Mouse (Mus musculus): ENCODE measurements around the gene Mylpf.

Gene Mylpf

DNA sequence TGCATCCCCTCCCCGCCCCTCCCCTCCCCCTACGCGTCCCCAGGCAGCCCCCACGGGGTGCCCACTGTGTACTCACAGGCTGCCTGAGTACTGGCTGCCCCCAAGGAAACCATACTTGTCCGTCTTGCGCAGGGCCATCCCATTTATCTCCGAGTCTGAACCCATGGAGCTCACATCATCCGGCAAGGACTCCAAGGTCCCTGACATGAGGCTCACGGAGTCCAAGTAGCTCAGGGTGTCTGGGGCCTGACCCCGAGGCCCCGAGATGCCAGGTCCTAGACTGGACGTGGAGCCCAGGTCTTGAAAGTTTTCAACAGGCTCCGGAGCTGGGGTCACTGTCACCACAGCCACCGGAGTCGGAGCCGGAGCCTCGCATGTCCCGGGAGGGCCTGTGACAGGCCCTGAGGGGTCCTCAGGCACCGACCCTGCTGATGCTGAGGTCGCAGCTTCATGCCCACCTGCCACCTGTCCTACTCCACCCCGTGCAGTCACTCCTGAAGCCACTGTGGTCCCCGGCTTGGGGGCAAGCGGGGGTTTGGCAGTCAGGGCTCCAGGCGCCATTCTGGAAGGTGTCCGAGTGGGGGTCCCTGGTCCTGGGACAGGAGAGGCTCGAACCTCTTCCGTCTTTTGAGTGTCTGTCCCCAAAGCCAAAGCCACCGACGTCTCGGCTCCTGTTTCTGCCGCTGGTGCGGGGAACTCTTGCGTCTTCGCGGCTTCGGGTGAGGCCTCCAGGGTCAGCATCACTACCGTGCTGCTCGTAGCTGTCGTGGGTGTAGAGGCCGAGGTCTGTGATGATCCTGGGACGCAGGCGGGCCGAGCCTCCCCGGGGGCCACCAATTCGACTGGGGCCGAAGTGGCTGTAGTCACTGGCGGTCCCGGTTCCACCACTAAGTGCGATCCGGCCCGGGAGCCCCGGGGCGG lies 1.1 kb upstream of the Mylpf start:
- no peak for DNase-seq

DNA sequence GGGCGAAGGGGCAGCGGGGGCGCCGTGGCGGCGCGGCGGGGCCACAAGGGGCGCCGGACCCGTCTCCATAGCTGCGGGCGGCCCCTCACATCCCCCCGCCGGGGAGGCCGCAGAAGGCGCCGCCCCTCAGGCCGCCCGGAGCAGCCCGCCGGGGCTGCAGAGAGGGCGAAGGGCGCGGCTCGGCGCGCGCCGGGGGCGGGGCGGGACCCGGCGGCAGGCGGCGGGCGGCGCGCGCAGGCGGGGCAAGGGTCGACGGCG lies 466 bp upstream of the Mylpf start, which contains the start of gene Tbc1d10b:
Gene Tbc1d10b (minus strand): TSS at position 174 of the 258 bp plus-strand sequence.
- no peak for DNase-seq

DNA sequence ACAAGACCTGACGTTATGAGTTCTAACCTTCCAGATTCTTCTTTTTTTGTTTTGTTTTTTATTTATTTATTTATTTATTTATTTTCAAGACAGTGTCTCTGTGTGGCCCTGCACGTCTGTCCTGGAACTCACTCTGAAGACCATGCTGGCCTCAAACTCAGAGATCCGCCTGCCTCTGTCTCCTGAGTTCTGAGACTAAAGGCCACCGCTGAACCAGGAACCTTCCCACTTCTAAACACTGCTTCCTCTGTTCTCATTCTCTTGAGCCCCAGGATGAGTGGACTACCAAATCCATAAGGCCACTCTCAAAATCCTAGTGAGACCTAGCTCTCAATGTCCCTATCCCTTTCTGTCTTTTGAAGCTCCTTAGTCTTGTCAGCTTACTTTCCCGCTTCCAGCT lies 1.2 kb downstream of the Mylpf start:
- no peak for DNase-seq

DNA sequence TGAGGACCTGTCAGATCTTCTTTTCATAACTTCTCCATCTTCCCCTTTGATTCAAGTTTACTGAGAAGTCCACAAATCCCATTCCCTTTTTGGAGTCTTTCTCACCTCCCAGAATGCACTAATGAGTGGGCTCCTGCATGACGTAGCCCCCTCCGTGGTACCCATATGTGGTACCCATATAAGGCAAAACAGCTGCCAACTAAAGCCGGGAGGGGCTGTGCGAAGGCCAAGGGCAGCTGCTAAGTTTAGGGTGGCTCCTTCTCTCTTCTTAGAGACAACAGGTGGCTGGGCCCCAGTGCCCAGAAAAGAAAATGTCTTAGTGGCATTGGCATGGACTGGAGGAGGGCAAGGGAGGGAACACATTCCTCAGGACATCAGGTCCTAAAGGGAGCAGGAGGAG lies 1.6 kb downstream of the Mylpf start:
- no peak for DNase-seq

DNA sequence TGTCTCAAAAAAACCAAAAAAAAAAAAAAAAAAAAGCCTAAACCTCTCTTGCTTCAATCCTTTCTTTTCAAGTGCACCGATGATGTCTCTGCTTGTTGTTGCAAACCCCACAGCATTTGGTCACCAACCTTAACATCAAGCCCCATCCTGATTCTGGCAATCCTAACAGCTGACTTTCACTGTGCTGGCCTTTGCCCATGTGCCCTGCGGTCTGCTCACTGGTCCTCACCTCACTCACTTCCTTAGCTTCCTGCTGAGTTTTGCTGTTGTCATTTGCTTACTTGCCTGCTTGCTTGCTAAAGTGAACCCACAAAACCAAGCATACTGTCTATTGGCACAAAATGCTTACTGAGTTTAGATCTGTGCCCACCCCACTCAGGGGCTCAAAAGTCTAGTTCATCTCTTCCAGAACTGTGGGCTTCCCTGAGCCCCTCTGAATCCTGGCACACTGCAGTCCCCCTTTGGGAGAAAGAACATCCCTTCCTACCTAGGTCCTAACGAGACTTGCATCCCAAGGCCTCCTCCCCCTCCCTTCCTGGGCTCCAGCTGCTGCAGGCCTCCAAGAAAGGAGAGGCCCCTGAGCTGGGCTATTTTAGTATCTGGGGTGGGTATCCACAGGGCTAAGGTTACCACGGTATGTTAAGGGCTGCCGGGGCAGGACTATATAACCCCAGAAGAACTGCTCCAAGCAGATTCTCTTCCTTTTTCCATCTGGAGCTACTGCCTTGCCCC lies 2.5 kb downstream of the Mylpf start:
- DNase-seq, result no peak

DNA sequence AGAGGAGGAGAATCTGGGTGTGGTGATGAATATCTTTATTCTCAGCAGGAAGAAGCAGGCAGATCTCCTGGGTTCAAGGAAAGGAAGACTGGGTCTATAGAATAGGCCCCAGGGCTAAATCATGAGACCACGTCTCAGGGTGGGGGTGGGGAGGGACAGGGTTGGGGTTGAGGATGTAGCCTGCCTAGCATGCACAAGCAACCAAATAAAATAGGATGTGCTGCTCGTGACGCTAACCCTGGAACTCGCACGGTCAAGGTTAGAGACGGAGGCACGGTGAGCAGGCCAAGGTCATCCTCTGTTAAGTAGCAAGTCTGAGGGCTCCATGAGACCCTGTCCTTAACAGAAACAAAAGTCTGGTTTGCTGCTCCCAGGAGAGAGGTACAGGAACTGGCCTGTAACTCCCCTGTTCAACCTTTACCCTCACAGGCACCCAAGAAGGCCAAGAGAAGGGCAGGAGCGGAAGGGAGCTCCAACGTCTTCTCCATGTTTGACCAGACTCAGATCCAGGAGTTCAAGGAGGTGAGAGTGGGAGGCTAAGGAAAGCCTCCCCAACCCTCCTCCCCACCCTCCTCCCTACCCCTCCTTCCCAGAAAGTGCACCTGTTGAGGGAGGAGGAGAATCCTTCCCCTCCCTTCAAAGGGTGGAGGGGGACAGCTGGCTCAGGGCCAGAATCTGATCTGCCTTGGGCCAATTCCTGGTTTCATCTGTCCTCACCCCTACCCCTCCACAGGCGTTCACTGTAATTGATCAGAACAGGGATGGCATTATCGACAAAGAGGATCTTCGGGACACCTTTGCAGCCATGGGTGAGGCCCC lies 4.0 kb downstream of the Mylpf start:
- no peak for DNase-seq

DNA sequence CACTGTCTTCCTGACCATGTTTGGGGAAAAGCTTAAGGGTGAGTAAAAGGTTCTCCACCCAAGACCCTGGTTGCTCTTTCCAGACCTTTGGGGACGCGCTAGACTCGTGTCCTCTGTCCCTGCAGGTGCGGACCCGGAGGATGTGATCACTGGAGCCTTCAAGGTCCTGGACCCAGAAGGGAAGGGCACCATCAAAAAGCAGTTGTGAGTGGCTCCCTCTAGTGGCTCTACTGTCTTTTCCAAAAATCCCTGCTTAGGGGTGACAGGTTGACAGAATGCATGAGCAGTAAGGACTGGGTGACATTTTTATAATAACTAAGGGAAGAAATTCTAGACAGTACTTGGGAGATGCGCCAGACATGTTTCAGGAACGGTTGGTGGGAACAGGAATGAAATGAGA lies 4.8 kb downstream of the Mylpf start:
- peak in 1 of 2 experiments; percentile 48 for DNase-seq

DNA sequence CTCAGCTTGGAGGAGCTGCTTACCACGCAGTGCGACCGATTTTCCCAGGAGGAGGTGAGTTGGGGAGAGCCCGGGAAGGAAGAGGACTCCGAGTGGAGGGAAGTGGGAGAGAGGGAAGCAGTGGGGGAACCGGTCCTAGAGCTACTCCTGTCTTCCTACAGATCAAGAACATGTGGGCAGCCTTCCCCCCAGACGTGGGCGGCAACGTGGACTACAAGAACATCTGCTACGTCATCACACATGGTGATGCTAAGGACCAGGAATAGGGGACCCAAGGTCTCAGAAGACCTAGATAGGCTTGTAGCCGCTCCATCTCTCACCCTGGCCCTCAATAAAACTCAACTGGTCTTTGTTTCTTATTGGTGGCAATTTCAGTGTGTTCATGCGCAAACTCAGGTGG lies 5.2 kb downstream of the Mylpf start:
- DNase-seq, result no peak

DNA sequence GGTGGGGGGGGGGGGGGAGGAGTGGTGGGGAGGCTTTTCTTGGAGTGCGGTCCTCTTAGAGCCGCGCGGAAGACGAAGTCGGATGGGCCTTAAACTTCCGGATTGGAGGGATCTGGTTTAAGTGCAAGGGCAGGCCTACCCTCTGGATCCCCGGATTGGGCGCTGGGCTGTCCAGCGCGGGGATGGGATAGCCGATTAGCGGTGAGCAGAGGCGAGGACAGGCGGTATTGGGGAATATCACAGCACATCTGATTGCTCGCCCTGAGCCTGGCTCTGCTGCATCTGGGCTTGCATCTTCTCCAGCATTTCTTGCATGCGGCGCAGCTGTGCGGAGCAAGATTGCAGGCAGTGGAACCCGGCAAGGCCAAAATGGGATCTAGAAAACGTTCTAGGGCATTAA lies 5.8 kb downstream of the Mylpf start:
- DNase-seq, result no peak

DNA sequence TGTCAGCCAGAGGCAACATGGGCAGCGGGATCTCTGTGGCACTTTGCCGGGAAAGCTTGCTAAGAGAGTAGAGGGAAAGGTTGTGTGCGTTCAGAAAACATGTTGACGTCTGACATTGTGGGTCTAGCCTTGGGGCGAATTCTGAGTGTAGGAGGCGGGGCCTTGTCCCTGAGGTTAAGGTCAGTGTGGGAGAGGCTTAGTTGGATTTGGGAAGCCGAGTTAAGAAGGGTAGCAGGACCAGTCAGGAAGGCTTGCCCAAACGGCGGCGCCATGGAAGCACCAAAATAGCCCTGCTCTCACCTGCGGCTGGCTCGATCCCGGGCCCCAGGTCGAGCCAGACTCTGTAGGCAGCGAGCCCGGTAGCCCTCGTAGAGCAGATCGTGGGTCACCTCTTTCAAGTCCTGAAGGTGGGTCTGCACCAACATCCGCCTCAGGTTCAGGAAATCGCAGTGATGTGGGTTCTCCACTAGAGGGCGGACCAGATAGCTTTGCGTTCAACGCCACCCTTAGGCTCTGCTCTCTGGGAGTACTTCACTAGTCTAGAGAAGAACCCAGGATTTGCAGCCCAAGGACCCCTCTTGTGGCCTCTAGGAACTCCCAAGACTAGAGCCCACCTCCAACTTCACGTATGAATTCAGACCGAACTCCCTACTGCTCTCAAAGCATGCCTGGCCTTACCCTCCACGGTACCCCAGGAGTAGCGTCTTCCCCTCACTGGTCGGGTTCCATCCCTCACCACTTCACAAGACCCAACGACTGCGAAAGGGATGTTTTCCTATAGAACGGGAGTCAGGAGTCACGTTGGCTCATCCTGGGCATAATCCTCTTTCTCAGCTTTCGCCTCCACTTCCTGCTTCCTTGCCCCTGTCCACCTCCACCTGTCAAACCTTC lies 6.5 kb downstream of the Mylpf start:
- DNase-seq, result peak; percentile 64 to 66

DNA sequence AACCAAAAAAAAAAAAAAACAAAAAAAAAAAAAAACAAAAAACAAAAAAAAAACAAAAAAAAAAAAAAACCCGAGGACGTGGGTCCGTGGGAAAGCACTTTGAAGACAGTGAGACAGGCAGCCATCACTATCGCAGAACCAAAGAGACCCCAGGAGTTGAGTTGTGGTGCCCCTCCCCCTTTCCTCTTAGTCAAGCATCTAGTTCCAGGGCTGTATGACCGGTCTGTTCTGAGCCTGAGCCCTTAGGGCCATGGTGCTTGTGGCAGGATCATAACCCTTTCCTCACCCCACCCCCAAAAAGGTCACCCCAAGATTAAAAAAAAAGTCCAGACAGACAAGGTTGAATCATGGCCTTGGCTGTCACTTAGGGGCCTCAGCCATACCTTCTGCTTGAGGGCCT lies 7.6 kb downstream of the Mylpf start:
- no peak for DNase-seq

DNA sequence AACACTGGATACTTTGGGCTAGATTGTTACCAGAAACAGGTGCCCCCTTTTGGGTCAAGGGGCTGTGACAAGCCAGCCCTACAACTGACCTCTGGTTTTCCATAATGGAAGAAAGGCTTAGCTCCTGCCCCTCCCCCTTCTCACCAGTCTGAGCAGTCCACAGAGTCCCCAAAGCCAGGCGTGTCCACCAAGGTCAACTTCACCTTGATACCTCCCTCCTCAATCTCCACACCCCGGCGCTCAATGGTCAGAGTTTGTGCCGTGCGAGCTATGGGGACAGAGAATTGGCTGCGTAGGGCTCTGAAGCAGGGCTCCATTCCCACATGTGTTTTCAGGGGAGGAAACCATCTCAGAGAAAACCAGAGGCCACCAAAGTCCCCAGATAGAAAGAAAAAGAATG lies 8.8 kb downstream of the Mylpf start:
- DNase-seq, result no peak

DNA sequence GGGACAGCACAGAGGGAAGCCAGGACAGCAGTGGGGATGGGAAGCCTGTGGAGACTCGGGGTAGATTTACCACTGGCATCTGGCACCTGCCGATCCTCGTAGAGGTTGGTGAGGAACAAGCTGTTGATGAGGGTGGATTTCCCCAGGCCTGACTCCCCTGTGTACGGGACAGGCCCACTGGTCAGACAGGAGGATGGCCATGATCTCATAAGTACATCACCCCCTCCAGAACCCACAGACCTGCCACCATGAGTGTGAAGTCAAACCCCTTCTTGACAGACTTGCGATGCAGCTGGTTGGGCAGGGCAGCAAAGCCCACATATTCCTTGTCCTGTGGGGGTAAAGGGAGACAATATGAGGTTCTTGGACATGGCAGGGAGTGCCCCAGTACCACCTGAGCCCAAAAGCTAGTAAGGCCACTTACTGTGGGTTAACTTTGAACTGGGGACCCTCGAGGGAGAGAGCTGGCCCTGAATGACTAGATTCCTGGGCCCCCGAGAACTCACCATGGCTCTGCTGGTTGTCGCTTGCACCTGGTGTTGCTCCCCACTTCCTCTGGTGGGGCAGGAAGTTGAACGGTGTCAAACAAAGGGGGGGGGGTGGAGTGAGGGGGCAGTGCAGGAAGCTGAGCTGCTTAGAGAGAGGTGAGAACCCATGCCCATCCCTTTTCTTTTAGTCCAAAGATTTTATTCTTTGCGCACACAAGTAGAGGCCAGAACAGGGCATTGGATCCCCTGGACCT lies 9.4 kb downstream of the Mylpf start:
- DNase-seq, result no peak

DNA sequence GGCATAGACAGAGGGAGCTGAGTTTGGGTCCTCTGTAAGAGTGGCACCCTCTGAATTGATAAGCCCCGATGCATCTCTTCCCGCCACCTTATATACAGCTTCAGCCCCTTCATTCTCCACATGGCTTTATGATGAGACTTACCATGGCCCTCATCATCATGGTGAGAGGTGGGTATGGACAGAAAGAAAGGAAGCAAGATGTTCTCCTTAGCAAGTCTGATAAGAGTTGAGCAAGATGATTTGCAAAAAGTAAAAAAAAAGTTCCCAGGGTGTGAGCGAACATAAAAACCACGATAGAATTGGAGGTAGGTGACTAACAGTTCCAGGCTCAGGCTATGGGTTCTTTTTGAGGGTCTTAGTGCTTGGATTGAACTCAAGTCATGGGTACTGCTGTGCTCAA lies 10.0 kb downstream of the Mylpf start:
- no peak for DNase-seq

DNA sequence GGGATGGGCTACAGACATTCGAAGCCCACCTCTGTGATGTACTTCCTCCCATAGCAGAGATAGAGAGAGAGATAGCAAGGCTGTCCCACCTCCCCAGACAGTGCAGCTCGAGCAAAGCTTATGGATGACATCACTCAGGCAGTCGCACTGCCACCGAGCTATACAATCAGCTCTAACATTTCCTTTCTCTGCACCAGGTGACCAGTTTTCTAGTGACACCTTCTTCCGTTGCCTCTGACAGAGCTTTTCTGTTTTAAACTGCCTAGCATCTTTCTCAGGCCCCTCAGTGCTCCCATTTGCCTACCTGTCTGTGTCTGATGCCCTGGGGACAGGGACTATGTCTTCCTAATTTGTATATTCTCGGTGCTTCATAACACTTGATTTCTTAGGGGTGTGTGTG lies 11.8 kb downstream of the Mylpf start:
- DNase-seq, result no peak

DNA sequence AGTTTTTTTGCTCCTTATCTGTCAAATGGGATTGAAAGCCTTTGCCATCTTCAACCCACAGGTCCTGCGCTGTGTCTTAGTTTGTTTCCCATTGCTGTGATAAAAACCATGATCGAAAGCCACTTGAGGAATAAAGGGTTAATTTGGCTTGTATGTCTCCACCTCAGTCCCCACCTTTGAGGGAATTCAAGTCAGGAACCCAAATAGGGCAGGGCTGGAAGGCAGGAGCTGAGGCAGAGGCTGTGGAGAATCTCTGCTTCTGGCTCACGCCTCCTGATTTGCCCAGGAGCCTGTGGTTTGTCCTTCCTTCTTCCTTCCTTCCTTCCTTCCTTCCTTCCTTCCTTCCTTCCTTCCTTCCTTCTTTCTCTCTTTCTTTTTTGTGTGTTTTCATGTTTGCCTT lies 14.4 kb downstream of the Mylpf start:
- DNase-seq, result no peak

DNA sequence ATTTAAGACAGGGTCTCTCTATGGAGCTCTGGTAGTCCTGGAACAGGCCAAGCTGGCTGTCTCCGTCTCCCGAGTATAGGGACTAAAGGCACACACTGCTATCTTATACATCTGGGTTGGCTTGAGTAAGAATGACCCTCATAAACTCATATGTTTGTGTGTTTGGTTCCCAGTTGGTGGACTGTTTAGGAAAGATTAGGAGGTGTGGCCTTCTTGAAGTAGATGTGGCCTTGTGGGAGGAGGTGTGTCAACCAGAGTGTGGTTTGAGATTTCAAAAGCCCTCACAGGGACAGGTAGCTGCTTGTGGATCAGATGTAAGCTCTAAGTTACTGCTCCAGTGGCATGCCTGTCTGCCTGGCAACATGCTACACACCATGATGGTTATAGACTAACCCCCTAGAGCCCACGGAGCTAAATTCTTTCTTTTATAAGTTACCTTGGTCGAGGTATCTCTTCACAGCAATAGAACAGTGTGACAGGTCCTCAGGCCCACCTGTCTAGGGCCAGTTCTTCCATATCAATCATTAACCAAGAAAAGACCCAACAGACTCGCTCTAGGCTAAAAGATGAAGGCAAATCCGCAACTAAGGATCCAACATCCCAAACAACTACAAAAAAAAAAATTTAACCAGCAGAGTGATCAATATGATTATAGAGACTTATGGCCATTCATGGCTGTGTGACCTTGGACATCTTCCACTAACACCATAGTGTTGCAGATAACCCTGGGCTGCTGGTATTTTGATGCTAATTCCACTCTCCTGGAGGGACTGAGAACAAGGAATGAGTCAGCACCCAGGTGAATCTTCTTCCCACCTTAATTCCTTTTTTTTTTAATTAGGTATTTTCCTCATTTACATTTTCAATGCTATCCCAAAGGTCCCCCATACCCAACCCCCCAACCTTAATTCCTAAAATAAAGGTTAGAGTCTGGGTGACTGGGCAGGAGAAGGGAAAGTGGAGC lies 15.1 kb downstream of the Mylpf start:
- no peak for DNase-seq

DNA sequence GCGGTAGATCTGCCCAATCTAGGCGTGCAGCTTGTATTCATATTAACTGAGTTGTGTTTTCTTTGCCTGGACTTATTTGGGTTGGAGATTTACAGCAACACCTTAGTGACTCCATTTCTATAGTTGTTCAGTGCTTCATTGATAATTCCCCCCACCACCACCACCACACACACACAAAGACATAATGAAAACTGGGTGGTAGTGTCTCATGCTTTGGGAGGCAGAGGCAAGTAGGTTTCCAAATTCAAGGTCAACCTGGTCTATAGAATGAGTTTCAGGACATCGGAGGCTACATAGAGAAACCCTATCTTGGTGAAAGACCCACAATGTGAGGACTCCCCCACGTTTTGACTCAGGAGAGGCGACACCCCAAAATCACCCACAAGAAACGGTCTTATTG lies 15.9 kb downstream of the Mylpf start:
- no peak for DNase-seq

DNA sequence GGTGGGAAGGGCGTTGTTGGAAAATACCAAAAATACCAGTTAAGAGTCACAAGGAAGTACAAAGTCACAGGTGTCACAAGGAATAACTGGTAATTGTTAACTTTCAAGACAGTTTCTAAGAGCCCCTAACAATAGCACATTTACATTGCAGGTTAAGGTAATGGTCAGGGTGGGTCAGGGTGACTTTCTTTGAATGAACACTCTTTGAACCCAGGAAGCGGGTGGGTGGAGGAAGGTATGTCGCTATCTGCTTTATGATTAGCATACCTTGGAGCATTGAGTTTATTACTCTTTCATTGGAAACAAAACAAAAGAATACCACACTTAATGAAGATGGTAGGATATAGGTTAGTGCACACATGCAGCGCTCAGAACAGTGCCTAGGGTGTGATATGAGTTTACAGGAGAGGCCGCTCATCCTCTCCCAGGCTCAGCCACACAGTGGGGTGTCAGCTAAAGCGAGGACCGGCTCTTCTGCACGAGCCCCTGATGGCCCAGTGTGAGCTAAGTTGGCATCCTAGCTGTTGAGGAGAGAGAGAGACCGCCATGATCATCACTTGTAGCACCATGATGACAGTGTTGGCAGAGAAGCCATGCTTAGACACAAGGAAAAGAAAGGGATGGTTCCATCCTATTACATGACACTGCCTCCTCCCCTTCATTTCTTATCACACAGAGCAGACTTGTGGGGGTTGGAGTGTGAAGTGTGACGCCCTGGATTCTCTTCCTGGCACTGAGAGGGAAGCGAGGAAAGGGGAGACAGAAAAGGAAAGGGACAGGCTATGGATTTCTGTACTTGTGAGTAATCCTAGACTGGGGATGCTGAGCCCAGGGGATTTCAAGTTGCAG lies 16.7 kb downstream of the Mylpf start:
- DNase-seq, result no peak
